8 mouse cellular contexts compared by ENCODE assay signal in the genomic region with DNA sequence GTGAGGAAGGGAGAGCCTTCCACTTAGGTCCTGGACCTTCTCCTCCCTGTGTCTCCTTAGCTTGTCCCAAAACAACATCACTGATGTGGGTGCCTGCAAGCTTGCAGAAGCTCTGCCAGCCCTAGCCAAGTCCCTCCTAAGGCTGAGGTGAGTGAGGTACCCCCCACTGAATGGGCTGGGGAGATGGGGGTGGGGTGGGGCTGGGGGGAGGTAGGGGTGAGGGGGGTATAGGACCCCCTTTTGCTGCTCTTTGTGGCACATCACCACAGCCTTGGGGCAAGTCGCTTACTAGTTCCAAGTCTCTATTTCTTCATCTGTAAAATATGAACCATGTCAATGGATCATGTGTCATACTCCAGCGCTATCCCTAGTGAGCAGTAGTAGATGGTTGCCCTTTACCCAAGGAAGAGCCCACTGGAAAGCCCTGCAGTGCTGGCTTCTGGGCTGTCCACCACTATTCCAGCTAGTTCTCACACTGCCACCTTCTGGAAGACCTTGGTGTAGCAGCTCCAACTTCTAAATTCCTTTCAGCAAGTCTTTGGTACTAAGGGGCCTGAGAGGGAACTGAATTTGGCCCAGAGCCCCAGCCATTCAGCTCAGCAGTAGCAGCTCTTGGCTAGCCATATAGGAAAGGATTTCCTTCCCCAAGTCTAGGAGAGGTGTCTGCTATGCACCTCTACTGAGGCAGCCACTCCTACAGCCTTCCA. TPM values are rescaled to one million over a fixed set of nuclear protein-coding genes. Genes with fewer than 3 reads are reported as not detected.
DNase-seq lines count a peak whose midpoint lies in the region; ATAC-seq and TF ChIP-seq lines count a peak whose summit lies in the region.

No protein-coding gene starts in this region.

- 35% methylated on average over 2 of the region's 2 CpGs for WGBS in forebrain, postnatal 0 days
- 47% methylated on average over 2 of the region's 2 CpGs for WGBS in hindbrain, embryonic 10.5 days

- DNase-seq in MN1 (ENCODE audit: low spot score): peak; percentile 75
- DNase-seq in c-Kit-positive CD71-positive TER-119-positive erythroid progenitor cells, embryonic 14.5 days (ENCODE audit: low spot score): peak; percentile 53
- DNase-seq in forebrain, postnatal 0 days: peak; percentile 89
- peak; percentile 81 for DNase-seq in hindbrain, embryonic 10.5 days (ENCODE audit: low spot score)
- peak; percentile 54 to 82 for DNase-seq in layer of hippocampus, adult 8-10 months (ENCODE audit: low spot score in 2 of 2)
- DNase-seq in lung, postnatal 25 days (ENCODE audit: low spot score): peak; percentile 74
- peak; percentile 83 to 91 for DNase-seq in right cerebral cortex, postnatal 10 days (ENCODE audit: low spot score in 2 of 2)

- no peak overlapping the region for H3K27ac ChIP-seq in forebrain, postnatal 0 days (ENCODE audit: low read depth, low read length)
- no peak overlapping the region for H3K27ac ChIP-seq in hindbrain, embryonic 10.5 days

- no peak overlapping the region for H3K9ac ChIP-seq in forebrain, postnatal 0 days

- no peaks in the 10 kb centered on the region for H3K9me3 ChIP-seq in forebrain, postnatal 0 days (ENCODE audit: low read length)
- no peaks in the 10 kb centered on the region for H3K9me3 ChIP-seq in hindbrain, embryonic 10.5 days

- peak; percentile 81 for ATAC-seq in forebrain, postnatal 0 days
- ATAC-seq in erythroid progenitor cell, adult 5-6 weeks (replicated peaks; ENCODE audit: low FRiP score, poor library complexity, severe bottlenecking): no peak

- H3K4me3 ChIP-seq in forebrain, postnatal 0 days (ENCODE audit: low read depth, low read length): no peak overlapping the region
- no peak overlapping the region for H3K4me3 ChIP-seq in hindbrain, embryonic 10.5 days

- H3K4me2 ChIP-seq in forebrain, postnatal 0 days (ENCODE audit: low read depth): no peak overlapping the region

- H3K27me3 ChIP-seq in forebrain, postnatal 0 days (ENCODE audit: insufficient read depth, low read length): no peaks in the 10 kb centered on the region
- no peaks in the 10 kb centered on the region for H3K27me3 ChIP-seq in hindbrain, embryonic 10.5 days (ENCODE audit: insufficient read depth, poor library complexity, severe bottlenecking)

- H3K36me3 ChIP-seq in forebrain, postnatal 0 days (ENCODE audit: insufficient read depth): no peaks in the 10 kb centered on the region
- no peaks in the 10 kb centered on the region for H3K36me3 ChIP-seq in hindbrain, embryonic 10.5 days

- TF ChIP-seq CTCF in forebrain, postnatal 0 days (IDR thresholded peaks at IDR 0.05; ENCODE audit: low read depth): peak; percentile 84

- no peaks in the 10 kb centered on the region for H3K4me1 ChIP-seq in forebrain, postnatal 0 days (ENCODE audit: insufficient read depth)
- H3K4me1 ChIP-seq in hindbrain, embryonic 10.5 days (replicated peaks): peaks cover 5% of the 10 kb centered on the region

RNA-seq across cellular contexts. Expression of gene Dexi, which starts 21.8 kb away (rescaled TPM):
- 23.9 and 24.6 TPM in 2 replicates for total RNA-seq in forebrain, postnatal 0 days (2014; rRNA removed)
- 16.1 and 16.2 TPM in 2 replicates for polyA plus RNA-seq in forebrain, postnatal 0 days (2015; fragmentation: Nextera tagmentation; extraction: Ambion mirVana)
- 14.9 and 22.1 TPM in 2 replicates for polyA plus RNA-seq in hindbrain, embryonic 10.5 days (2016; fragmentation: Nextera tagmentation; extraction: Ambion mirVana)
- total RNA-seq in layer of hippocampus, adult 8-10 months (2022): 10 to 100 TPM; 55.5 to 66.1 (median 63.2) TPM
- 2.2 and 5.4 TPM in 2 replicates for total RNA-seq in erythroid progenitor cell, adult 5-6 weeks (2015; ENCODE audit: low replicate concordance)
- total RNA-seq in erythroid progenitor cell, adult 5-6 weeks (2017; ENCODE audit: low replicate concordance): 1.8 TPM in 1 of 2 replicates, not detected in the other

RNA-seq across cellular contexts. Expression of gene Clec16a, which starts 24.1 kb away (rescaled TPM):
- total RNA-seq in forebrain, postnatal 0 days (2014; rRNA removed): 43.5 and 52.3 TPM in 2 replicates
- polyA plus RNA-seq in forebrain, postnatal 0 days (2015; fragmentation: Nextera tagmentation; extraction: Ambion mirVana): 47.6 and 65.8 TPM in 2 replicates
- polyA plus RNA-seq in hindbrain, embryonic 10.5 days (2016; fragmentation: Nextera tagmentation; extraction: Ambion mirVana): 34.5 and 35.0 TPM in 2 replicates
- 10 to 100 TPM; 85.2 to 99.0 (median 92.5) TPM for total RNA-seq in layer of hippocampus, adult 8-10 months (2022)
- 6.7 and 8.6 TPM in 2 replicates for total RNA-seq in erythroid progenitor cell, adult 5-6 weeks (2015; ENCODE audit: low replicate concordance)
- 4.0 and 5.4 TPM in 2 replicates for total RNA-seq in erythroid progenitor cell, adult 5-6 weeks (2017; ENCODE audit: low replicate concordance)

RNA-seq across cellular contexts. Expression of gene Ciita, which starts 41.2 kb away (rescaled TPM):
- total RNA-seq in forebrain, postnatal 0 days (2014; rRNA removed): not detected in 2 replicates
- polyA plus RNA-seq in forebrain, postnatal 0 days (2015; fragmentation: Nextera tagmentation; extraction: Ambion mirVana): 0.06 and 0.10 TPM in 2 replicates
- polyA plus RNA-seq in hindbrain, embryonic 10.5 days (2016; fragmentation: Nextera tagmentation; extraction: Ambion mirVana): 0.15 and 0.16 TPM in 2 replicates
- total RNA-seq in layer of hippocampus, adult 8-10 months (2022): under 1 TPM; 0.18 to 0.67 (median 0.39) TPM
- 0.36 and 0.84 TPM in 2 replicates for total RNA-seq in erythroid progenitor cell, adult 5-6 weeks (2015; ENCODE audit: low replicate concordance)
- 0.26 and 0.30 TPM in 2 replicates for total RNA-seq in erythroid progenitor cell, adult 5-6 weeks (2017; ENCODE audit: low replicate concordance)
